Mouse (Mus musculus) cerebellum, adult 11 months (tissue): ENCODE measurements around the gene B3galt2.
"Not testable (repeated sequence)": the region's sequence is repeated elsewhere in the genome, so short reads cannot be mapped to it uniquely, and the experiment has no call there.

Source experiments
- DNase-seq: peaks from one replicate; pipeline ENCODE4 v3.0.0; 2022

B3galt2 gene

DNA sequence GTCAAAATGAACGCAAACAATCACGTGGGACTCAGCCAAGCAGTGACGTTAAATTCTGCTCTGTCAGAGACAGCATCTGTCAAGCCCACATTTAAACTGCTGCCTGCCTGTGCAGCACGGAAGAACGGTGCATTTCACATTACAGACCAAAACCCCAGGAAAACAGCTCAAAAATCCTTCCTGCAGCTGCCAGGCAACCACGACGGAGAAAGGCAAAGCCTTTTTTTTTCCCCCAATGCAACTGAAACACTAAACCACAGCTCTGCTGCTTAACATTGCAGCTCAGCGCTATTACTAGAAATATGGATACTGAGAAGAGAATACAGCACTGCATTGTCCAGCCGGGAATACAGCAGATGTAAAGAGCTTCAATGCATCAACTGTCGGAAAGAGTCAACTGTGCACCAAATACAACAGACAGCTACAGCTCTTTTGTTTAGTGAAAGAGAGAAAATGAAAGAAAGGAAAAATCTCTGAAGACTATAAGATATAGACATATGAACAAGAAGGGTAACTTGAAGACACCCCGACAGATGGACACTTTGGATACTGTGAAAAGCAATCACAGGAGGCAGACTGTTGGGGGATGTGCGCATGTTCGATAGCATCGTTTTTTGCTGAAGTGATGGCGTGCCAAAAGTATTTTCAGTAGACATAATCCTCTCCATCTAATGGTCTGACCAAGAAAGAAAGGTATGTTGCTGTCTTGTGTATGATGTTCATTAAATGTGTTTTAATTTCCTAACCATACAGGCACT is at the start of gene B3galt2:
TSS of gene B3galt2 (plus strand) at position 15 of the 758 bp plus-strand sequence.
- no peak for DNase-seq

DNA sequence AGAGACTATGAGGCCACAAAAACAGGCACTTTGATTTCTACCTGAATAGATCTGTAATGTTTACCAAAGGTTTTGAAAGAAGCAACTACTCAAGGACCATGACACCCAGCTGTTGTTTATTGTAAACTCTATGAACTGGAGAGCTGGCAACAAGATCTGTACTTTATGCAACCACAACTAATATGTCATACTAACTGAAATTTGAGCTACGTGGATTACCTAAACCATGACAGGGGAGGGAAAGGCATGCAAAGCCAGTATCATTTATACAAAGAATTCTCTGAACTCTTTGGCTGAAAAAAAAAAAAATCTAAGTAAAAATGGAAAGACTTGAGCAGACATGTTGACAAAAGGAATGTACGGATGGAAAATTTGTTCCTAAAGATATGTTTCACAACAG is 43.6 kb upstream of the B3galt2 start:
- no peak for DNase-seq

DNA sequence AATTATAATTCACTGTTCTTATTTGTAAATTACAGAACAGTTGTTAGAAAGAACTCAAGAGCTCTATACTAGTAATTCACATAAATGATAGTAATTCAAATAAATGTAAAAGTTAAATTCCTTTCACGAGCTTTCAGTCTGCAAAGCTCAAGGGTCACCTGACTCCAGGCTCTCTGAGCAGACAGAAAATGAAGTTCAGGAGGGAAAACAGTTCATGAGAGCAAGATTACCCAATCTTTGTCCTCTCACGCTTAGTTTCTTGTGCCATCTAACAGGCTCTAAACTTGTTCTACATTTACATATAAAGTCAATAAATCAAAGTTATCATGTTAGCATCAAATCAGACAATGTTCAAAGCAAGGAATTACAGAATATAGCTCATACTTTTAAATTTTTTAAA is 31.6 kb upstream of the B3galt2 start:
- DNase-seq: no peak

DNA sequence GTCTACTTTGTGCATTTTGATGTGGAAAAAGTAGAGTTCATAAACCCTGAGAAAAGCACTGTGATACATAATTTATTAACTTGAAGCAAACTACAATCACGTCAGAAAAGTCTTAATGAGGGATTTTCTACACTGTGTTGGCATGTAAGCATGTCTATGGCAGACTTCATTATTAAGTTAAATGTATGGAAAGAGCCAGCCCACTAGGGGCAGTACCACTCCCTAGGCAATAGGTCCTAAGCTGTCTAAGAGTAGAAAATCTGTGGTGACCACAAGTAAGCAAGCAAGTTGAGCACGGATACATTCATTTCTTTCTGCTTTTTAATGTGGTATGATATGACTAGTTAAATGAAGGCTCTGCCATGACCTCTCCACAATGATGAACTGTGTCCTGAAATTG is 27.6 kb upstream of the B3galt2 start:
- DNase-seq: no peak

DNA sequence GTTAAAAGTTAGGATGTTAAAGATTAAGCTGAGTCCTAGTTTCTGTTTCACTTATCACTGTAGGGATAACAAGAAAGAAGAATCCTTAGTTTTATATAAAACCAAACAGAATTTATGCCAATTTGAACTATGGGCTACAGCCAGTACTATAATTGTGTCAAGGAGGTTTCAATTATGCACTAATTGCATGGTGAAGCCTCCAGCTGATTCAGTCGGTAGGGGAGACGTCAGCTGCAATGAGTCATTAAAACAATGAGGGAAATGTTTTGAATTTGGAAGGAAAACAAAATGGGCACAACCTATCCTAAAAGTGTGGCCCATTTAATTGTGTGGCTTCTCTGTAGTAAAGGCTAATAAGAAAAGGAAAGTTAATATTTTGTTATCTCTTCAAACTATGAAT is 20.7 kb upstream of the B3galt2 start:
- no peak for DNase-seq

DNA sequence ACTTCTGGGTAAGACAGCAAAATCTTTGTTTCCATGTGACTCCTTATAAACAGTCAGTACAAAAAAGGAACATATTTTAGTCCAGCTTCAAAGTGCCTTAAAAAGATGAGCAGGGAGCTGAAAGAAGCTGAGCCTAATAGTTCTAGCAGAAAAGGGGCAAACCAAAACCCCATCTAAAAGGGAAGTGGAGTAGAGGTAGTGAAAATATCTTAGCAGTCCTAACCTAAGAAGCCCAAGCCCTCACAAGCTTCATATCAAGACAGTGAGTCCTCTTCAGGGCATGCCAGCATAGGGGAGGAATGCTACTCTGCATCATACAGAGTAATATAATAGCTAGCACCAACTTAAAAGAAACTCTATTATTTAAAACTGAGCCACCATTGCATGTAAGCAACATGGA is 18.5 kb upstream of the B3galt2 start:
- no peak for DNase-seq

DNA sequence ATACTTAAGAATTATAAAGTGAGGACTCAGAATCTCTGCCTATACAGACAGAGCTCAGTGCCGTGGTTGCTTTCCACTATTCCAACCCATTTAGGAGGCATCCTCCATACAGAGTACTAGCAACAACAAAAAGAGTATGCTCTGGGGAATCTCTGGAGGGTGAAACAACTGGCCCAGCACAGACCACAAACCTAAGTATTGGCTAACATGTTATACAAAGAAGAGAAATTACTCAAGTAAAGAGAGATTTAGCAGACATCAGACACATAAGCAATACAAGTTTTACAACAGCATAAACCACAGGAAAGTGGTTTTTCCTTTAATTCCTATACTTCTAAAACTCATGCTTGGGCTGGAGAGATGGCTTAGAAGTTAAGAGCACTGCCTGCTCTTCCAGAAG is 17.8 kb upstream of the B3galt2 start:
- no peak for DNase-seq

DNA sequence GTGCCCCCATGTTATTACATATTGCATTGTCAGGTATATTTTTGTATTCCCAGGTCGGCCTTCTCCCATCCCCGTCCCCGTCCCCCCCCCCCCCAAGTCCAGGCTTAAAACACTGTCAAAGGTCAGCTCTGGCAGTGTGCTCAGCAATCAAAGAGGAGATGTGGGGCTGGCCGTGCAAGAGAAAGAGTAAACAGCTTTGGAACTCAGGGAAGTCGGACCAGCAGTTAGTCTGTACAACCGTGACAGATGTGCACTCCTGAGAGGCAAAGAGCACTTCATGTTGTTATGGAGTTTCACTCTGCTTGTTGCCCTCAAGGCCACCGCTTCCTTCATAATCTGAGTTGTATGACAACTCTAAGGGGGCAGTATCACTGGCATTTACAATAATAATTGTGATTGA is 9.1 kb upstream of the B3galt2 start:
- no peak for DNase-seq

DNA sequence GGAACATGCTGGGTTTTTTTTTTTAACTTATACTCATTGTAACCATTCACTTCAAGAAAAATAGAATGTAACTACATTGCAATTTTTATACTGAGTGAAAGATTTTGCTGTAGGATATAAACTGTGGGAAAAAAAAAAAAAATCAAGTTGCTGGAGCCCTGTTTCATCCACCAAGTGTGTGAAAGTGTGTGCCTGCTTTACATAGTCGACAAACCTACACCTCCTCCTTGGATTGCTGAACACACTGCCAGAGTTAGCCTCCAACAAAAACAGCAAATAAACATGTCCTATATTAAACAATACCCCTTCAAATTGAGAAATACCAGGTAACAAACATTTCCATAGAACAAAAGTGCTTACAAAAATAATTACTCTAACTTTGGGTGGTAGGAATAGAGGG is 8.1 kb upstream of the B3galt2 start:
- DNase-seq: no peak

DNA sequence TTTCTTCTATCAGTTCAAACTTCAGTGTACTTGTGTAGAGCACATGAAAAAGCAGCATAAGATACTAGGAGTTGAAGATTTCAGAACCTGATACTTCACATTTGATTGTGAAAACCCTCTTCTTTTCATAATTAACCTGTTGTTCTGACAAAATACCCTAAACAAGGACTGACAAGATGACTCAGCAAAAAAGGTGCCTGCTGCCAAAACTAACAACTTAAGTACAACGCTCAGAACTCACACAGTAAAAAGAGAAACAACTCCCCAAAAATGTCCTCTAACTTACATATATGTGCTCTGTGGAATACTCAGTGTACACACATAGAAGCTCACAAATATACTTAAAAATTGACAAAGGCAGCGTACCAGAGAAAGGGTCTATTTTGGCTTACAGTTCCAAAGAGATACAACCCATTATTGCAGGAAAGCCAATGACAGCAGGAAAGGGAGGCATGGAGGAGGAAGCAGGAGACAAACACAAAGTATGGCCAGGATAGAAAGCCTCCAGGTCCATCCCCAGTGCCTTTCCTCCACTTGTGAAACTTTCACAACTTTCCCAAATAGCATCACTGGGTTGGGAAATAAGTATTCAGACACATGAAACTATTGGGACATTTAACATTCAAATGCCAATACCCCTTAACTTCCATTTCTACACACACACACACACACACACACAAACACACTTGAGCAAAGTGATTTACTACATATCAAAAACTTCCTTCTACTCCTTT is 7.4 kb upstream of the B3galt2 start:
- DNase-seq: no peak

DNA sequence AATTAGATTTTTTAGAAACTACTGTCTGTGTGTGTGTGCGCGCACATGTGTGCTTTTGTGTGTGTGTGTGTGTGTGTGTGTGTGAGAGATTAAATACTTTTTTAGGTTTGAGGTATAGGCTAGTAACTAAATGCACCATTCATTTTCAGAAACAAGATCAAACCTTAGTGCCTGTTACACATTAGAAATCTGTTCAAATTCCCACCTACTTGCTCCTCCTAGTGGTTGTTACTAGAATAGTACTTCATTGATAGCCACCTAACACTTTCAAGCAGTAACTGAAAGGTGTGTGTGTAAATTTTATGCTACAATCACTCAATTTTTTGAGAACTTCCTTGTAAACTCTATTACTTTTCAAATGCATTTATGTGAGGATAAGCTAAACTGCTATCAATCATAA is 3.8 kb downstream of the B3galt2 start:
- DNase-seq: no peak

DNA sequence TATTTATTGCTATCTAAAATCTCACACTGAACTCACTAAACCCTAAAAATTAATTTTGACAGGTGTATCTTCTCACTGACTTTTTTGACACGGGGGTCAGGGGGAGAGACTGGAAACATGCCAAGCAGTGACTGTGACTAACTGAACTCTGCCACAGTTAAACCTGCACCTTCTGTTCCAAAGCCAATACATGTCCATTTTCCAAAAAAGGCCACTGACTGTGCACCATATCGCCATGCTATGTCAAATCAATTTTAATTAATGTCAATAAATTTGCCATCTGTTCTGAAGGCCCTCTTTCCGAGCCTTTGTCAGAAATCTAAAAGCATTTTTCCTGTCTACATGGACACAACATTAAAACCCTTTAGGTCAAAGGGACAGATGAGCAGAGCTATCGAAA is 4.9 kb downstream of the B3galt2 start:
- DNase-seq: no peak

DNA sequence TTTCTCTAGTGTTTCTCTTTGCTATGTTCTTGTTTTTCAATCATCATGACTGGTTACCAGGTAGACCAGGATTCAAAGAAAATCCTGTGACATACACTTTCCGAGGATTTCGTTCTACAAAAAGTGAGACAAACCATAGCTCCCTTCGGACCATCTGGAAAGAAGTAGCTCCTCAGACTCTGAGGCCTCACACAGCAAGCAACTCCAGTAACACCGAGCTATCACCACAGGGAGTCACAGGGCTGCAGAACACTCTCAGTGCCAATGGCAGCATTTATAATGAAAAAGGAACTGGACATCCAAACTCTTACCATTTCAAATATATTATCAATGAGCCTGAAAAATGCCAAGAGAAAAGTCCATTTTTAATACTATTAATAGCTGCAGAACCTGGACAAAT is 5.8 kb downstream of the B3galt2 start:
- no peak for DNase-seq

DNA sequence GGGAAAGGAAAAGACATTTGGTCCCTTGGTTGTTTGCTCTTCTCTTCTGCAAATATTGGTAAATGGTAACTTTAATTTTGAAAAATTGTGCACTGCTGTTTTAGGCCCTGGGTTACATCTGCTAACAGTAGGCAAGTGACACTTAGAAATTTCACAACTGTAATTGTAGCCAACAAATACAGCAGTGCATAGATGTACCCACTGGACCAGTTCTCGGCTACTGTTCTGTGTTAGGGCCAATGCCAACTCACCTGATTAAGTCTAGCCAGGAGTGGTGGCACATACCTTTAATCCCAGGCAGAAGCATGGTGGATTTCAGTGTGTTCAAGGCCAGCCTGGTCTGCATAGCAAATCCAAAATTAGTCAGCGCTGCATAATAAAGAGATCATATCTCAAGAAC is 9.9 kb downstream of the B3galt2 start:
- DNase-seq: no peak

DNA sequence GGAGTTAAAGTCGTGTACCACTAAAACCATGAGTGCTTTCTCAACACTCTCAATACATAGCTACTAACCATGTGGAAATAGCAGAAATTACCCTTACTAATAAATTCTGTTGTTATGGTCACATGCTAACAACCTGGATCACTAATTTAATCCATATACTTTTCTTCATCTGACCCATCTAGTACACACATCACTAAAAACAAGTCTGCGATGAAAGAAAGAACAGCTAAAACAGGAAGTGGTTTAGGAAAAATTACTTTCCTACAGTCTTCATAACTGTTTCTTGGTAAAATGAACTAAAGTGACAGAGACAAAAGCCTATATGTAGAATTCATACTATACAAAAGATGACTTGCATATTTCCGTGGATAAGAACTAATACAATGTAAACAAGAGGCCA is 13.2 kb downstream of the B3galt2 start:
- no peak for DNase-seq

DNA sequence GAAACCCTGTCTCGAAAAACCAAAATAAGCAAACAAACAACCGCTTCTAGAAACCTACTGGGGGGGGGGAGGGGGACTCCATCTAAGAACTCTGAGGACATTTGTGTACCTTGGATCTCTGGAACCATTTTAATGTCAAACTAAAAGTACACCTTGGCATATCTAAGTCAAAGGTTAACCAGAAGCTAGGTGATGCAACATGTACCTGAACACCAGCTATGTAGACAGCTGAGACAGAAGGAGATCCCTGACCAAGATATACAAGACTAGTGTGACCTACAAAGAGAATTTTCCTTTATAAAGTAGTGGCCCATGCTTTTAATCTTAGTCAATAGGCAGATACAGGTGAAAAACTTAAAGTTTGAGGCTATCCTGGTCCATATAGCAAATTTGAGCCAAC is 22.7 kb downstream of the B3galt2 start:
- no peak for DNase-seq

DNA sequence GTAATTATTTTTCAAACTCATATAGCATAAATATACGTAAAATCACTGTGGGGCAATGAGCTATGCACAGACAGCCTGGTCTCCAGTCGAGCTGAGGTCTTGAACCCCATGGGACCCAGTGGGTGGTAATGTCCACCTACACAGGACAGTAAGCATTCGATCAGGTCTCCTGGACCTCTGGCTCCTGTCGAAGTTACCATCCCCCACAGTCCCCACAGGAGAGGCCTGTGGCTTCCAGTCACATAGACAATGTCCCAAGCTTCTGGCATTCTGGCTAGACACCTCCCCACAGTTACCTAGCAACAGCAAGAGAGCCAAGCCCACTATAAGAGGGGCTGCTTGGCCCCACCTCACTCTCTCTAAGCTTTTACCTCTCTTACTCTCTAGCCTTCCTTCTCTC is 24.3 kb downstream of the B3galt2 start:
- DNase-seq: not testable (repeated sequence)

DNA sequence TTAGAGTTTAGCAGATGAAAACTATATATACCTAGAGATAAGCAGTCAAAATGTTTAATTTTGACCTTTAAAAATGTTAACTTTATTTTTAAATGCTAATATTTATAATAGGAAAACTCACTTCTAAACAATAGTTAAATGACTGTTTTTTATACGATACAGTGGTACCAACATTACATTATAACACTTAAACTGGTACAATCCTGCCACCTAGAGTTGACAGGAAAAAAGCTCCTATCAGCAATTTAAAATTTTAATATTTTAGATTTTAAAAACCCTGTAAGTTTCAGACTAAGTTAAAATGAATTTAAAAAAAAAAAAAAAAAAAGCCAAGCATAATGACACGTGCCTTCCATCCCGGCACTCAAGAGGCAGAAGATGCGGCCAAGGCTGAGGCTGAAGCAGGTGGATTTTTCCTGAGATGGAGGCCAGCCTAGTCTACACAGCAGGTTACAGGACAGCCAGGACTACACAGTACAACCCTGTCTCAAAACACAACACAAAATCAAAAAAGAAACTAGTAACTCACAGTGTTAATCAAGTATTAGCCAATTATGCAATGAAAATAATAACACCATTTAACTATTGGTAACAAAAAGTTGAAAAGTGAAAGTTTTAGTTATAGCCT is 35.4 kb downstream of the B3galt2 start:
- no peak for DNase-seq

DNA sequence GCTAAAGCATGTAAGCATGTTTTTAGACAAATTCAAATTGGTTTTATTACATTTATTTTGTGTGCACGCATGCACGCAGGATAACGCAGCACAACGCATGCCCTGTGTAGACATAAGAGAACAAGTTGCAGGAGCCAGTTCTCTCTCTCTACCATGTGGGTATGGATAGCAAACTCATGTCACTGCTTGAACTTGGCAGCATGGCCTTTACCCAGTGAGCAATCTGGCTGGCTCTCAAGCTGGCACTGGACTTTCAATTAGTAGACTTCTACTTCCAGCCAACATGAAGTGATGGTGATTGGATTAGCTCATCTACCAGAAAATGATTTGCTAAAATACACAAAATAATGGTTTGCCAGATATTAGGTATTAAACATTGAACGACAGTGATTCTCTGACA is 40.6 kb downstream of the B3galt2 start:
- peak; percentile 72 for DNase-seq

DNA sequence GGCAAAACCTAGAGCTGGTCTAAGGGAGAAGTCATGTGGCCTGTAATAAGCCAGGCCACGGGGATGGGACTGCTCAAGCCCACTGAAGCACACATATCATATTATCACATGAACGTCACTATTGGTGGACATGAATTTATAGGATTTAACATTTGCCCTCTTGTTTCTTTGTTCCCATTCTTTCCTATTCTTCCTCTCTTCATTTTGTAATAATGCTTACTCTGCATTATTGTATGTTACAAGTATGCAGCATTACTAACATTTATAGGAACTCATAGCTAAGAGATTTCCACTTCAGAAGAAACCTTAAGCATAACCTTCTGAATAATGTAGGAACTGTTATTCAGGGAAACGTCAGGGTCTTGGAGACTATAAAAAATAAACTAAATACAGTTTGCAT is 44.4 kb downstream of the B3galt2 start:
- no peak for DNase-seq

DNA sequence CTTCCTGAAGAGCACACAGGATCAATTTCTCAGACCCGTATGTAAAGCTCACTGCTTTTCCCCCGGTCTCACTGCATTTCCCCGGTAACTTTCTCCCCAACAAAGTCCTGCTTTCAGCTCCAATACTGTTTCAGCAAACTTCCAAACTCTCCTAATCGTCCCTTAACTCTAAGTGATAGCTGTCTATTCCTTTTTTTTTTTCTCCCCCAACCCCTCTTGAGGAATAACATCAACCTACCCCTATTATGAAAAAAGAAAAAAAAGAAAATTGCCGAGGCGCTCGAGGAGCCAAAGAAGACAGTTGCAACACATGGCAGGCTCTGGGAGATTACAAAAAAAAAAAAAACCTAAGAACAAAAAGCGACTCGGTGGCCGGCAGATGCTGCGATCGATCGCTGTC is 61.3 kb downstream of the B3galt2 start:
- no peak for DNase-seq

DNA sequence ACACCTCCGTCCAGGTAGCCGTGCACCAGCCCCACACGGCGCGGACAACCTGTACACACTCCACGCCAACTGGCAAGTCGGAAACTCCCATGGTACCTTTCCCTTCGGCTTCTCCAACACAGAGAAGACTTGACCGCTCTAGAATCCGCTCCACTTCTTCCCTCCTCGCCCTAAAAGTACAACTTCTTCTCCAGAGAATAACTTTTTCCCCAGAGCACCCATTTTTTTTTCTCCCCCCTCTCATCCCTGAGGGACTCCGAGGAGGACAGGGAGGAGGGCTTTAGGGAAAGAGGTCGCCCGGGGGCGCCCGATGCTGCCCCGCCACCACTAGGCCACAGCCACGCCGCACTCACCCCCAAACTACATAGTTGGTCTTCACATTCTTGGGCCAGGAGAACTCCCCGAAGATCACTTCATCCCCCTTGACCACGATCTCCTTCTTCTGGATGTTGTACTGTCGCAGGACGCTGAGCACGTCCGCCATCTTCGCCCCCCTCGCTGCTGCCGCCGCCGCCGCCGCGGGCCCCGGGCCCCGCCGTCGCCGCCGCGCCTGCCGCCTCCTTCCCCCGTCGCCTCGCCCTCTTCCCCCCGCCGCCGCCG is 61.8 kb downstream of the B3galt2 start:
- DNase-seq: peak; percentile 39

DNA sequence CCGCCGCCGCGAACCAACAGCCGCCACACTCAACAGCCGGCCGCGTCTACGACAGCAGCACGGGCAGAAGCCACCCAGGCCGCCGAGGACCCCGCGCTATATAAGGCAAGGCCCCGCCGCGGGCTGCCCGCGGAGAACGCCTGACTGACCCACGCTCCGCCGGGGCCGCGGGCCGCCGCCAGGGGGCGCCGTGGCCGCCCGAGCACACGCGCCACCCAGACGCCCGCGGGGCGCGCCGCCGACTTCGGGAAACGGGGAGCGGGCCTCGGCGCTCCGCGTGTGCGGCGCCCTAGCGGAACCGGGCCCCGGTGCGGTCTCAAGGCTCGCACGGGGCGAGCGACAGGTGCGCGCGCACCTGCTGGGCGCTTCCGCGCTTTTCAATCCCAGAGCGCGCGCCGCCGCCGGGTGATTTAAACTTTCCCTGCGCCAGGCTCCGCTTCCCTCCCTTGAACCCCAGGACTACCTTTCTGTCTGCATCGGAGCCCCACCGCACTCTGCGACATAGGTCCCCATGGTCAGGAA is 62.3 kb downstream of the B3galt2 start, which contains the start of gene Cdc73:
TSS of gene Cdc73 (minus strand) at position 153 of the 522 bp plus-strand sequence.
- DNase-seq: peak; percentile 91
